Mouse (Mus musculus): Measurements from ENCODE around the gene Npffr2. TPM values are rescaled to one million over a fixed set of nuclear protein-coding genes. Genes with fewer than 3 reads are reported as not detected.
A peak's percentile ranks its signal among the peaks of the same experiment; 100 is the strongest.

Gene Npffr2
- polyA plus RNA-seq (2015; fragmentation: Nextera tagmentation; extraction: Ambion mirVana): not detected in 2 replicates

GRCm38 (mm10) chr5:89526878-89527578 lies at the start of gene Npffr2:
Npffr2 (plus strand) TSS chr5:89527429.
- Histone ChIP-seq H3K9me3 (replicated peaks; ENCODE audit: control insufficient read depth, low read length) (no peaks in the 10 kb centered on the region), H3K27me3 (ENCODE audit: control insufficient read depth, insufficient read depth, low read length) (peaks cover 9% of the 10 kb centered on the region), H3K36me3 (ENCODE audit: control insufficient read depth, insufficient read depth) (no peaks in the 10 kb centered on the region), H3K4me3 (ENCODE audit: low read length) (peak within 1 kb of the TSS; percentile 52), H3K4me2 (ENCODE audit: low read depth, low read length) (peak within 1 kb of the TSS; percentile 71), H3K27ac (ENCODE audit: low read length) (no peak within 1 kb of the TSS), H3K9ac (ENCODE audit: low read length) (peak within 1 kb of the TSS; percentile 21; the same call in 1 of the 2 replicates), H3K4me1 (ENCODE audit: control insufficient read depth, insufficient read depth, low read length) (peaks cover 6% of the 10 kb centered on the region; the same call in 1 of the 2 replicates)
- WGBS: 7% methylated on average over 23 of the region's 23 CpGs
- ATAC-seq (replicated peaks; ENCODE audit: extremely low read depth, insufficient read depth, low FRiP score): peak; percentile 55; the same call in 1 of the 2 replicates

DNA sequence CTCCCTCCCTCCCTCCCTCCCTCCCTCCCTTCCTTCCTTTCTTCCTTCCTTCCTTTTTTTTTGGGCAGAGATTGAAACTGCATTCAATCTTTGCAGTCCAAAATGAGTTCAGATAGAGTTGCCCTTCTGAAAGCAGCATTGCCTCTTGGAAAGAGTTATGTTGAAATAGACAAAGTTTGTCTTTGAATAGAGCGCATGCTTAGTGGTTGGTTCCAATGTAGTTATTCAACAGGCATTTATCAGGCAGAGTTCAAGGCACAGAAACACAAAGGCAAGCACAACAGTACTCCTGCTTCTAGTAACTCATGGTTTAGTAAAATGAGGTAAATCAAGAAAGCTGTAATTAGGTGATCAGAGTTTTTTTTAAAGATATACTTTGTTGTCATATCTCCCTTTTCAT lies 34.7 kb upstream of the Npffr2 start:
- no peak overlapping the region for H3K4me3 ChIP-seq (ENCODE audit: low read length)
- H3K36me3 ChIP-seq (ENCODE audit: control insufficient read depth, insufficient read depth): no peaks in the 10 kb centered on the region
- WGBS: 89% methylated on average over 1 of the region's 1 CpGs
- no peak overlapping the region for H3K4me2 ChIP-seq (ENCODE audit: low read depth, low read length)
- H3K9ac ChIP-seq (ENCODE audit: low read length): no peak overlapping the region
- no peak for ATAC-seq (replicated peaks; ENCODE audit: extremely low read depth, insufficient read depth, low FRiP score)
- no peak overlapping the region for H3K27ac ChIP-seq (ENCODE audit: low read length)
- H3K4me1 ChIP-seq (ENCODE audit: control insufficient read depth, insufficient read depth, low read length): no peaks in the 10 kb centered on the region
- no peaks in the 10 kb centered on the region for H3K9me3 ChIP-seq (replicated peaks; ENCODE audit: control insufficient read depth, low read length)
- H3K27me3 ChIP-seq (ENCODE audit: control insufficient read depth, insufficient read depth, low read length): no peaks in the 10 kb centered on the region

DNA sequence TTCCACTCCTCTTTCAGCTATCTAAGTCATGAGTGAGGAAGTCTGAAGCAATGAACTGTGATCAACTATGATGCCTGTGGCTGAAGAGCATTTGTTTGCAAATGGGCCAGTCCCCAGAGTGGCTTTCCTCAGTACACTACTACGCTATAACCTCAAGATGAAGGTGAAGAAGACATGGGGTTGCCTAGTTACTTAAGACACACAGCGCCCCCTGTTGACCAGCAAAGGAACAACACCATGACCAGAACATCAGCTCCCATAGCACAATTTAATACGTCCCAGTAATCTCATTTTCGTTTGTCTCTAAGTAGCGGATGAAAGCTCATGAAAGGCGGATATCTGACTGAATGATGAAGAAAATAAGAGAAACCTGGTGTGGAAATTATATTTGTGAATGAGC lies 27.0 kb upstream of the Npffr2 start:
- Histone ChIP-seq H3K27me3 (ENCODE audit: control insufficient read depth, insufficient read depth, low read length) (no peaks in the 10 kb centered on the region), H3K4me2 (ENCODE audit: low read depth, low read length) (no peak overlapping the region), H3K4me3 (ENCODE audit: low read length) (no peak overlapping the region), H3K4me1 (ENCODE audit: control insufficient read depth, insufficient read depth, low read length) (no peaks in the 10 kb centered on the region), H3K9me3 (replicated peaks; ENCODE audit: control insufficient read depth, low read length) (no peaks in the 10 kb centered on the region), H3K9ac (ENCODE audit: low read length) (no peak overlapping the region), H3K36me3 (ENCODE audit: control insufficient read depth, insufficient read depth) (no peaks in the 10 kb centered on the region), H3K27ac (ENCODE audit: low read length) (no peak overlapping the region)
- ATAC-seq (replicated peaks; ENCODE audit: extremely low read depth, insufficient read depth, low FRiP score): no peak
- 44% methylated on average over 6 of the region's 6 CpGs for WGBS

DNA sequence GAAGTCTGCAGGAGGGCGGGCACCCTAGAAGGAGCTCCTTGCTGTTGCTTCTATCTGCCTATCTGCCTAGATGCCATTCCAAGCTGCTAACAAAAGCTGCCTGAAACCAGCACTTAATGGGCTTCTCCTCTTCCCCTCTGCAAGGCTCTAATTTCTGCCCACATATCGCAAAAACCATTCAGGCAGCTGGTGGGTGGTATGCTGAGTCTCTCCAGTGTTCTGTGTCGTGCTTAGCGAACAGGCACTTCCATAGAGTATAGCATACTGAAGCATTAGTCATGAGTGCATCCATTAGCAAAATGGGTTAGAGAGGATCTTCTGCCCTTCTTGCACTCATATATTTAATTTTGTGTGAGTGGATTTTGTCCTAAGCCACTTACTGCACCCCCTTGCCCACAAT lies 8.6 kb upstream of the Npffr2 start:
- no peak for ATAC-seq (replicated peaks; ENCODE audit: extremely low read depth, insufficient read depth, low FRiP score)

GRCm38 (mm10) chr5:89526181-89526778 lies 949 bp upstream of the Npffr2 start:
- 7% methylated on average over 14 of the region's 14 CpGs for WGBS
- H3K4me3 ChIP-seq (ENCODE audit: low read length): peak overlapping the region; percentile 52
- H3K36me3 ChIP-seq (ENCODE audit: control insufficient read depth, insufficient read depth): no peaks in the 10 kb centered on the region
- H3K27me3 ChIP-seq (ENCODE audit: control insufficient read depth, insufficient read depth, low read length): peaks cover 9% of the 10 kb centered on the region
- peak overlapping the region; percentile 21; the same call in 1 of the 2 replicates for H3K9ac ChIP-seq (ENCODE audit: low read length)
- H3K27ac ChIP-seq (ENCODE audit: low read length): no peak overlapping the region
- H3K4me2 ChIP-seq (ENCODE audit: low read depth, low read length): peak overlapping the region; percentile 71
- ATAC-seq (replicated peaks; ENCODE audit: extremely low read depth, insufficient read depth, low FRiP score): no peak
- H3K4me1 ChIP-seq (ENCODE audit: control insufficient read depth, insufficient read depth, low read length): peaks cover 6% of the 10 kb centered on the region; the same call in 1 of the 2 replicates
- no peaks in the 10 kb centered on the region for H3K9me3 ChIP-seq (replicated peaks; ENCODE audit: control insufficient read depth, low read length)

More for the DNA sequence above, 8.6 kb upstream of the Npffr2 start:
- Histone ChIP-seq H3K4me3 (ENCODE audit: low read length) (no peak overlapping the region), H3K27ac (ENCODE audit: low read length) (no peak overlapping the region), H3K36me3 (ENCODE audit: control insufficient read depth, insufficient read depth) (no peaks in the 10 kb centered on the region), H3K4me2 (ENCODE audit: low read depth, low read length) (no peak overlapping the region), H3K4me1 (ENCODE audit: control insufficient read depth, insufficient read depth, low read length) (no peaks in the 10 kb centered on the region), H3K9me3 (replicated peaks; ENCODE audit: control insufficient read depth, low read length) (peaks cover 4% of the 10 kb centered on the region; the same call in 1 of the 2 replicates), H3K27me3 (ENCODE audit: control insufficient read depth, insufficient read depth, low read length) (no peaks in the 10 kb centered on the region), H3K9ac (ENCODE audit: low read length) (no peak overlapping the region)
- 81% methylated on average over 4 of the region's 4 CpGs for WGBS

DNA sequence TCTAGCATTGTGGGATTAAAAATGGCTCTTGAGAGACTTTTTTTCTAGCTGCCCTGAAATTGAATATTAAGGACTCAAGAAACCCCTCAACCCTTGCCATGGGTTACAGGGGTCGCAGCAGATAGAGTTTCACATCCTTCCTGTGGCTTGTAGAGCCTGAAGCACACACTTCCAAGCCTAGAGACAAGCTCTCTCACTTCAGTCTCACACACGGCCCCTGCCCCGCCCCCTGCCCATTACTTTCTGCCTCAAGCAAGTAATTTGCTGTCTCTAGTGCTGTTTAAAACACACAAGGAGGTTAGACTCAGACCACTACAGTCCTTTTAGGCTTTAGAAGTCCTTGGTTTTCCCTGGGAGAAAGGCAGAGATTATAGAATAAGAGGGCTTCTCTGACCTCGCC lies 1.7 kb downstream of the Npffr2 start:
- WGBS: 49% methylated on average over 4 of the region's 4 CpGs

DNA sequence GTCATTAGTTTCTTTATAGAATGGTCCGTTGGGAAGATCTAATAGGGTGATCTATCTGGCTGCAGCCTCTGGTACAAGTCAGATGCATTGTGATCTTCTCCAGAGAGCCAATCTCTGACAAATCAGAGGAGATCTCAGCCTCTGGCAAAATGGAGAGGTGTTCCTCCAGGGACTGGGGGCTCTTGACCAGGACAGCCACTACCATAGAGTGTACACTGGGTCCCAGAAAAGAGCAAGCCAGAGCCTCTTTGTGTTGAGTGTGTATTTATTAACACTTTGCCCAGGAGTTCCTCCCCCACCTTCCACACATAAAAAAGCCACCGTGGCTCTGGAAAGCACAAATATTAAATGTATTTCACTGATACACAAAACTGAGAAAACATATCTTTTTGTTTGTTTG lies 2.2 kb downstream of the Npffr2 start:
- H3K4me2 ChIP-seq (ENCODE audit: low read depth, low read length): no peak overlapping the region
- H3K27ac ChIP-seq (ENCODE audit: low read length): no peak overlapping the region
- no peak overlapping the region for H3K9ac ChIP-seq (ENCODE audit: low read length)
- no peak overlapping the region for H3K4me3 ChIP-seq (ENCODE audit: low read length)
- 69% methylated on average over 2 of the region's 2 CpGs for WGBS
- no peak for ATAC-seq (replicated peaks; ENCODE audit: extremely low read depth, insufficient read depth, low FRiP score)
- H3K9me3 ChIP-seq (replicated peaks; ENCODE audit: control insufficient read depth, low read length): no peaks in the 10 kb centered on the region
- H3K4me1 ChIP-seq (ENCODE audit: control insufficient read depth, insufficient read depth, low read length): peaks cover 6% of the 10 kb centered on the region; the same call in 1 of the 2 replicates
- peaks cover 9% of the 10 kb centered on the region for H3K27me3 ChIP-seq (ENCODE audit: control insufficient read depth, insufficient read depth, low read length)
- H3K36me3 ChIP-seq (ENCODE audit: control insufficient read depth, insufficient read depth): no peaks in the 10 kb centered on the region

More for the DNA sequence above, 1.7 kb downstream of the Npffr2 start:
- no peak overlapping the region for H3K27ac ChIP-seq (ENCODE audit: low read length)
- H3K36me3 ChIP-seq (ENCODE audit: control insufficient read depth, insufficient read depth): no peaks in the 10 kb centered on the region
- H3K4me2 ChIP-seq (ENCODE audit: low read depth, low read length): no peak overlapping the region
- no peak for ATAC-seq (replicated peaks; ENCODE audit: extremely low read depth, insufficient read depth, low FRiP score)
- no peaks in the 10 kb centered on the region for H3K9me3 ChIP-seq (replicated peaks; ENCODE audit: control insufficient read depth, low read length)
- no peak overlapping the region for H3K9ac ChIP-seq (ENCODE audit: low read length)
- H3K4me3 ChIP-seq (ENCODE audit: low read length): no peak overlapping the region
- H3K27me3 ChIP-seq (ENCODE audit: control insufficient read depth, insufficient read depth, low read length): peaks cover 9% of the 10 kb centered on the region
- H3K4me1 ChIP-seq (ENCODE audit: control insufficient read depth, insufficient read depth, low read length): peaks cover 6% of the 10 kb centered on the region; the same call in 1 of the 2 replicates

DNA sequence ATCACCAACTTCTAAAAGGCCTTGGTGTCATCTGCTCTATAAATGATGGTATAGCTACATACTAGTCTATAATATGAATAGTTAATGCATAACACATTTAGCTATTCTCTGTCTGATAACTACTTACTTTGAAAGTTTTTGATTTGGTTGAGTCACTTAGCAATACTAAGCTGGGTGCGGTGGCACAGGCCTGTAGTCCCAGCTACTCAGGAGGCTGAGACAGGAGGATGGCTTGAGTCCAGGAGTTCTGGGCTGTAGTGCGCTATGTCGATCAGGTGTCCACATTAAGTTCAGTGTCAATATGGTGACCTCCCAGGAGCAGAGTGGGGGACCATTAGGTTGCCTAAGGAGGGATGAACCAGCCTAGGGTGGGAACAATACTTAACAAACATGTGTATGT lies 8.8 kb downstream of the Npffr2 start:
- Histone ChIP-seq H3K4me2 (ENCODE audit: low read depth, low read length) (no peak overlapping the region), H3K4me1 (ENCODE audit: control insufficient read depth, insufficient read depth, low read length) (no peaks in the 10 kb centered on the region), H3K36me3 (ENCODE audit: control insufficient read depth, insufficient read depth) (no peaks in the 10 kb centered on the region), H3K9me3 (replicated peaks; ENCODE audit: control insufficient read depth, low read length) (0 out of 2 replicates have a peak, but pooled peaks cover 2% of the 10 kb centered on the region), H3K27ac (ENCODE audit: low read length) (no peak overlapping the region), H3K9ac (ENCODE audit: low read length) (no peak overlapping the region), H3K4me3 (ENCODE audit: low read length) (no peak overlapping the region), H3K27me3 (ENCODE audit: control insufficient read depth, insufficient read depth, low read length) (no peaks in the 10 kb centered on the region)
- WGBS: 88% methylated on average over 3 of the region's 3 CpGs
- no peak for ATAC-seq (replicated peaks; ENCODE audit: extremely low read depth, insufficient read depth, low FRiP score)

DNA sequence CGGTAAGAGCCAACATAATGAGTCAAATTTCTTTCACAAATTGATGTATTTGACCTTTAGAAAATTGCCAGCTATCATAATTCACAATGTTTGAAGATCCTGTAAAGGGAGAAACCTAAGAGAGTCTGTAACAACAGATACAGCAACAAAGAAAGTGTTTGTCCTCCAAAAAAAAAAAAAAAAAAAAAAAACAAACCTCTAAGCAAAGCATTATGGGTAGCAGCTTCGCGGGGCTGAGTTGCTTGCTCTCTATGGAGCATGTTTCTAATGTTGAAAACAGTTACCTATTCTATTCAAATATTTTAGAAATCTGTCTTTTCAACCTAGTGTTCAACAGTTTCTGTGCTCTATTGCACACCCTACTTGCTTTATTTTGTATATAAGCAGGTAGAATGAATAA lies 15.2 kb downstream of the Npffr2 start:
- Histone ChIP-seq H3K36me3 (ENCODE audit: control insufficient read depth, insufficient read depth) (no peaks in the 10 kb centered on the region), H3K4me1 (ENCODE audit: control insufficient read depth, insufficient read depth, low read length) (no peaks in the 10 kb centered on the region), H3K27me3 (ENCODE audit: control insufficient read depth, insufficient read depth, low read length) (no peaks in the 10 kb centered on the region), H3K9ac (ENCODE audit: low read length) (no peak overlapping the region), H3K4me2 (ENCODE audit: low read depth, low read length) (no peak overlapping the region), H3K27ac (ENCODE audit: low read length) (no peak overlapping the region), H3K4me3 (ENCODE audit: low read length) (no peak overlapping the region), H3K9me3 (replicated peaks; ENCODE audit: control insufficient read depth, low read length) (no peaks in the 10 kb centered on the region)
- WGBS: 69% methylated on average over 3 of the region's 3 CpGs
- ATAC-seq (replicated peaks; ENCODE audit: extremely low read depth, insufficient read depth, low FRiP score): no peak

Measured in heart, embryonic 16.5 days (tissue).